Mouse (Mus musculus) heart, adult 2 months (tissue): ENCODE measurements around the gene Pld3.

Experiments used
- CTCF ChIP-seq: fragments of 200-600 bp; IDR thresholded peaks from 2 replicates; pipeline ENCODE4 v1.8.1; 2022; ENCODE audit warnings: antibody characterized with exemption, mild to moderate bottlenecking, moderate library complexity
- POLR2A ChIP-seq: fragments of 200-500 bp; IDR thresholded peaks from 2 replicates; pipeline ENCODE4 v1.6.1; 2011; ENCODE audit warnings: mild to moderate bottlenecking, low read depth, low read length, control low read depth; ENCODE audit not compliant: insufficient read depth

DNA sequence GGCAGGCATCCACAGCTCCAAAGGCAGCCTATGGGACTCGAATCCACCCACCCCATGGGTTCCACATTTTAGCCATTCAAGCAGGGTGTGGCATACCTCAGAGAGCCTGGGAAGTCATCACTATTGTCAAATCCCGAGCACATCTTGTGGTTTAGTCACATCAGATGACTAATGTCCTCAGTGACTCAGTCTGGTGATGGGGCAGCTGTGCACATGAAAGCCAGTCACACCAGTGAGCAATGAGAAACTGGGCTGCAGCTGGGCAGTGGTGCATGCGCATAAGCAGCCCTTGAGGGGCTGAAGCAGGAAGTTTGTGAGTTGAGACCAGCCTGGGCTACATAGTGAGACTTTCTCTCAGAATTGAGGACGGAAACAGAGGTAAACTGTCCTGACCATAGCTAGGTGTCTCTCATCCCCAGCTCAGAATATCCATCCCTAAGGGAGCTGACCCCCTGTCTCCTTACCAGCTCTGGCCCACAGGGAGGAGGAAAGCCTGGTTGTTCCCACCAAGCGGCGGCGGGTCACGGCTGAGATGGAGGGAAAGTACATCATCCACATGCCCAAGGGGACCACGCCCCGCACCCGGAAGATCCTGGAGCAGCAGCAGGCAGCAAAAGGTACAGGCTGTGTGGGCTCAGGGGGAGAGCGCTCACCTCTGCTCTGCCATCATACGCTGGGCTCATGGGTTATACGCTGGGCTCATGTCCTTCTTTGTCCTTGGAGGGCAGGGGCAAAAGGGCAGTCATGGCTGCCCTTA lies 21.3 kb upstream of the Pld3 start:
- TF ChIP-seq POLR2A, result no peak
- TF ChIP-seq CTCF, result no peak
